In genomic region chr16:92609717-92610077, GRCm38 (mm10) we compare ENCODE assay signal across 14 mouse cellular contexts.
DNase-seq lines count a peak whose midpoint lies in the region; ATAC-seq lines count a peak whose summit lies in the region.
"Had no signal": no experiment of that assay in that cellular context is flagged by ENCODE, and none has a peak within 500 bp of the region (broad histone marks: within the 10 kb centered on the region; RNA-seq: fewer than 3 reads in every experiment).

No protein-coding gene starts in this region.

- no peaks in the 10 kb centered on the region for H3K27me3 ChIP-seq in intestine, embryonic 16.5 days (replicated peaks; ENCODE audit: control insufficient read depth, insufficient read depth, low read length)
- peaks cover 6% of the 10 kb centered on the region; the same call in 1 of the 2 replicates for H3K27me3 ChIP-seq in intestine, embryonic 15.5 days (replicated peaks)
- peaks cover 4% of the 10 kb centered on the region; the same call in 1 of the 2 replicates for H3K27me3 ChIP-seq in embryonic facial prominence, embryonic 15.5 days

- 52% methylated on average over 11 of the region's 11 CpGs for WGBS in intestine, embryonic 16.5 days
- 46% methylated on average over 11 of the region's 11 CpGs for WGBS in intestine, embryonic 15.5 days
- WGBS in embryonic facial prominence, embryonic 15.5 days = 36% methylated on average over 11 of the region's 11 CpGs

- no peak overlapping the region for H3K4me2 ChIP-seq in intestine, embryonic 16.5 days (ENCODE audit: low read depth, low read length)
- no peak overlapping the region for H3K4me2 ChIP-seq in intestine, embryonic 15.5 days (replicated peaks)
- no peak overlapping the region for H3K4me2 ChIP-seq in embryonic facial prominence, embryonic 15.5 days (replicated peaks)
- H3K4me2 ChIP-seq: hindbrain, embryonic 15.5 days; liver, embryonic 12.5 days had no signal

- H3K36me3 ChIP-seq in intestine, embryonic 16.5 days (ENCODE audit: control insufficient read depth, insufficient read depth, low read length) = no peaks in the 10 kb centered on the region
- no peaks in the 10 kb centered on the region for H3K36me3 ChIP-seq in intestine, embryonic 15.5 days
- H3K36me3 ChIP-seq in embryonic facial prominence, embryonic 15.5 days = no peaks in the 10 kb centered on the region
- H3K36me3 ChIP-seq: hindbrain, embryonic 15.5 days had no signal

- ATAC-seq in intestine, embryonic 16.5 days = 0 out of 2 replicates have a peak, but pooled peaks have one; percentile 3
- ATAC-seq in intestine, embryonic 15.5 days = no peak
- no peak for ATAC-seq in embryonic facial prominence, embryonic 15.5 days (ENCODE audit: insufficient number of reproducible peaks, low FRiP score, low TSS enrichment, low read depth)
- ATAC-seq: liver, embryonic 12.5 days; midbrain, embryonic 16.5 days had no signal

- H3K9ac ChIP-seq in intestine, embryonic 16.5 days (ENCODE audit: low read depth, low read length) = no peak overlapping the region
- no peak overlapping the region for H3K9ac ChIP-seq in intestine, embryonic 15.5 days
- no peak overlapping the region for H3K9ac ChIP-seq in embryonic facial prominence, embryonic 15.5 days
- H3K9ac ChIP-seq: hindbrain, embryonic 15.5 days; liver, embryonic 12.5 days had no signal

- H3K27ac ChIP-seq in intestine, embryonic 16.5 days (ENCODE audit: low read length) = peak overlapping the region; percentile 7; the same call in 1 of the 2 replicates
- H3K27ac ChIP-seq in intestine, embryonic 15.5 days = no peak overlapping the region
- peak overlapping the region; percentile 55 for H3K27ac ChIP-seq in embryonic facial prominence, embryonic 15.5 days (replicated peaks)
- H3K27ac ChIP-seq: hindbrain, embryonic 15.5 days; liver, embryonic 12.5 days had no signal

- no peaks in the 10 kb centered on the region for H3K9me3 ChIP-seq in intestine, embryonic 16.5 days (ENCODE audit: control insufficient read depth, low read length)
- H3K9me3 ChIP-seq in intestine, embryonic 15.5 days = no peaks in the 10 kb centered on the region
- no peaks in the 10 kb centered on the region for H3K9me3 ChIP-seq in embryonic facial prominence, embryonic 15.5 days (replicated peaks)
- H3K9me3 ChIP-seq: hindbrain, embryonic 15.5 days; liver, embryonic 12.5 days had no signal

- no peak overlapping the region for H3K4me3 ChIP-seq in intestine, embryonic 16.5 days (ENCODE audit: low read length)
- H3K4me3 ChIP-seq in intestine, embryonic 15.5 days (replicated peaks) = no peak overlapping the region
- H3K4me3 ChIP-seq in embryonic facial prominence, embryonic 15.5 days (replicated peaks) = no peak overlapping the region
- H3K4me3 ChIP-seq: hindbrain, embryonic 15.5 days; liver, embryonic 12.5 days had no signal

- peaks cover 25% of the 10 kb centered on the region for H3K4me1 ChIP-seq in intestine, embryonic 16.5 days (ENCODE audit: control insufficient read depth, insufficient read depth, low read length)
- peaks cover 24% of the 10 kb centered on the region for H3K4me1 ChIP-seq in intestine, embryonic 15.5 days (replicated peaks)
- peaks cover 39% of the 10 kb centered on the region for H3K4me1 ChIP-seq in embryonic facial prominence, embryonic 15.5 days

- peak; percentile 67 for DNase-seq in NIH3T3 (ENCODE audit: low read depth)
- DNase-seq in retina, postnatal 1 day = peak; percentile 58
- DNase-seq in adrenal gland, adult 18-20 months (ENCODE audit: low spot score in 2 of 2) = no peak
- DNase-seq in ovary, postnatal 10 days (ENCODE audit: low spot score) = no peak
- DNase-seq: heart, adult 11 months; layer of hippocampus, postnatal 36 days; right cerebral cortex, postnatal 14 days; thymus, postnatal 25 days had no signal

Comparison
In these comparisons a context has a peak if more than half of its experiments do, and no peak if none do; other contexts are left out.
1. DNase-seq: peak in NIH3T3 (single experiment) and retina, postnatal 1 day (single experiment); none in adrenal gland, adult 18-20 months (0 of 2) and ovary, postnatal 10 days (single experiment).